Mouse (Mus musculus) forebrain, embryonic 16.5 days (tissue): ENCODE results near the gene Cdkl3. TPM values are rescaled to one million over a fixed set of nuclear protein-coding genes. Genes with fewer than 3 reads are reported as not detected.

ENCODE experiments used
- ATAC-seq: fragments of 200-750 bp; cut with Nextera tagmentation; 2 replicates; pipeline ENCODE4 v1.8.0; 2017; ENCODE audit warnings: mild to moderate bottlenecking, moderate library complexity
- H3K27ac ChIP-seq: fragments of 300-500 bp; sonication (generic); 2 replicates; pipeline ENCODE4 v1.5.1; 2014; ENCODE audit warnings: low read length, control low read depth
- H3K27me3 ChIP-seq: fragments of 300-500 bp; sonication (generic); replicated peaks from 2 replicates; pipeline ENCODE4 v1.6.1; 2014; ENCODE audit warnings: low read length; ENCODE audit not compliant: control insufficient read depth, insufficient read depth
- H3K36me3 ChIP-seq: fragments of 300-500 bp; sonication (generic); 2 replicates; pipeline ENCODE4 v1.6.1; 2014; ENCODE audit not compliant: control insufficient read depth, insufficient read depth
- H3K4me1 ChIP-seq: fragments of 300-500 bp; sonication (generic); replicated peaks from 2 replicates; pipeline ENCODE4 v1.6.1; 2014; ENCODE audit warnings: low read length; ENCODE audit not compliant: control insufficient read depth, insufficient read depth
- H3K4me2 ChIP-seq: fragments of 300-500 bp; sonication (generic); 2 replicates; pipeline ENCODE4 v1.6.1; 2014; ENCODE audit warnings: mild to moderate bottlenecking, low read length, control low read depth
- H3K4me3 ChIP-seq: fragments of 300-500 bp; sonication (generic); replicated peaks from 2 replicates; pipeline ENCODE4 v1.5.1; 2014; ENCODE audit warnings: mild to moderate bottlenecking, low read length, control low read depth
- H3K9ac ChIP-seq: fragments of 300-500 bp; sonication (generic); replicated peaks from 2 replicates; pipeline ENCODE4 v1.6.1; 2014; ENCODE audit warnings: low read depth, low read length, control low read depth
- H3K9me3 ChIP-seq: fragments of 300-500 bp; sonication (generic); 2 replicates; pipeline ENCODE4 v1.6.1; 2016; ENCODE audit warnings: low read length; ENCODE audit not compliant: control insufficient read depth
- WGBS: fragments of 180-500 bp; shearing (Covaris S2); extraction: QIAGEN DNeasy Blood & Tissue Kit; methylation state at CpG from one replicate; pipeline ENCODE4 v1.1.7; 2014; 5-methylcytosine and 5-hydroxymethylcytosine counted together
- polyA plus RNA-seq: library from polyadenylated mRNA; unstranded; fragments of >200 nt; fragmentation: Nextera tagmentation; extraction: Ambion mirVana; gene quantifications from 2 replicates; pipeline ENCODE4 v1.2.1, GENCODE M21; 2015

Cdkl3 gene
- polyA plus RNA-seq, 1 experiment from 2014 or later, result 27.1 TPM

DNA sequence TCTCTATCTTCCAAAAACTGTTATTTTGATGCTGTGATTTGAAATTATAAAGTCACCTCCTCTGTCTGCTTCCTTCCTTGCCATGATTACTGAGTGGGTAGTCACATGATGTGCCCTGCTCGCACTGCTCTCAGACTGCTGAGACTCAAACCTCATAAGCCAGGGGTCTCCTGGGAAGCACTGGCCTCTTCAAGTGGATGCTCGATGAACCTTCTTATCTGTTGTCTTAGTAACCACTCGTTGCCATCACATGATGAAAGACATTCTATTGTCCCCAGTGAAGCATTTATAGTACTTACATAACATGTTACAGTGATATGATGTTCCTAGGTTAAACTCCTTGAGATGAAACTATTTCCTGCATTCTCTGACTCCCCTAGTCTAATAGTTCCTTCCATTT, 33.6 kb downstream of the Cdkl3 start:
- H3K4me2 ChIP-seq, result no peak overlapping the region
- H3K9ac ChIP-seq, result no peak overlapping the region
- H3K27me3 ChIP-seq, result no peaks in the 10 kb centered on the region
- H3K9me3 ChIP-seq, result no peaks in the 10 kb centered on the region
- H3K27ac ChIP-seq, result no peak overlapping the region
- H3K4me1 ChIP-seq, result no peaks in the 10 kb centered on the region
- H3K4me3 ChIP-seq, result no peak overlapping the region
- no peaks in the 10 kb centered on the region for H3K36me3 ChIP-seq
- 65% methylated on average over 3 of the region's 3 CpGs for WGBS
- no peak for ATAC-seq

DNA sequence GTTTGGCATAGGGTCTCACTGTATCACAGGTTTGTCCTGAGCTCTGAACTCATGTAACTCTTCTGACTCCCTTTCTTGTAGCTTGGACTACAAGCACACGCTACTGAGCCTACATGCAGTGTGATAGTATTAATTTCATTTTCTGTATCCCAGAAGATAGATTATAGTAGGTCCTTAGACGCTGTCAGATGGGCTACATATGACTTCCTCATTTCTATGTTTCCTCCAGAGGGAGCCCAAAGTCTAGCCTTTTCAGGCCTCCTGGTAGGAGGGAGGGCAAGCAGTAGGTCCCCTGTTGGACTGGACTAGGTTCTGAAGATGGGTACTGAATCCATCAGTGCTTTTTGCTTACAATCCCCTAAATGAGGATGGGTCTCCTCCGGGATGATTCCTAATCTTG, 39.2 kb downstream of the Cdkl3 start:
- 87% methylated on average over 3 of the region's 3 CpGs for WGBS
- no peak overlapping the region for H3K9ac ChIP-seq
- no peaks in the 10 kb centered on the region for H3K4me1 ChIP-seq
- H3K9me3 ChIP-seq, result no peaks in the 10 kb centered on the region
- H3K4me2 ChIP-seq, result no peak overlapping the region
- no peak overlapping the region for H3K27ac ChIP-seq
- no peaks in the 10 kb centered on the region for H3K27me3 ChIP-seq
- ATAC-seq, result no peak
- H3K4me3 ChIP-seq, result no peak overlapping the region
- no peaks in the 10 kb centered on the region for H3K36me3 ChIP-seq

DNA sequence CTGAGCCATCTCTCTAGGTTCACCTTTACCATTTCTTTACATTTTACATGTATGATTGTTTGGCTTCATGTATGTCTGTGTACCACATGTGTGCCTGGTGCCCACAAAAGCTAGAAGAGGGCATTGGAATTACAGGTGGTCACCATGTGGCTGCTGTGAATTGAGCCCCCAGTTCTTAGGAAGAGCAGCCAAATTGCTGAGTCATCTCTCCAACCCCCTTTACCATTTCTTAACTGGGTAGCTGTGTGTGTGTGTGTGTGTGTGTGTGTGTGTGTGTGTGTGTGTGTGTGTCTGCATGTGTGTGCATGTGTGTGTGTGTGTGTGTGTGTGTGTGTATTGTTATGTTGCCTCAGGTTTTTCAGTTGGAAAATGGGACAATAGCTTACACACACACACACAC, 40.1 kb downstream of the Cdkl3 start:
- Histone ChIP-seq H3K27me3 (no peaks in the 10 kb centered on the region), H3K4me1 (no peaks in the 10 kb centered on the region), H3K4me2 (no peak overlapping the region), H3K9me3 (no peaks in the 10 kb centered on the region), H3K36me3 (no peaks in the 10 kb centered on the region), H3K4me3 (no peak overlapping the region), H3K27ac (no peak overlapping the region), H3K9ac (no peak overlapping the region)
- no peak for ATAC-seq

DNA sequence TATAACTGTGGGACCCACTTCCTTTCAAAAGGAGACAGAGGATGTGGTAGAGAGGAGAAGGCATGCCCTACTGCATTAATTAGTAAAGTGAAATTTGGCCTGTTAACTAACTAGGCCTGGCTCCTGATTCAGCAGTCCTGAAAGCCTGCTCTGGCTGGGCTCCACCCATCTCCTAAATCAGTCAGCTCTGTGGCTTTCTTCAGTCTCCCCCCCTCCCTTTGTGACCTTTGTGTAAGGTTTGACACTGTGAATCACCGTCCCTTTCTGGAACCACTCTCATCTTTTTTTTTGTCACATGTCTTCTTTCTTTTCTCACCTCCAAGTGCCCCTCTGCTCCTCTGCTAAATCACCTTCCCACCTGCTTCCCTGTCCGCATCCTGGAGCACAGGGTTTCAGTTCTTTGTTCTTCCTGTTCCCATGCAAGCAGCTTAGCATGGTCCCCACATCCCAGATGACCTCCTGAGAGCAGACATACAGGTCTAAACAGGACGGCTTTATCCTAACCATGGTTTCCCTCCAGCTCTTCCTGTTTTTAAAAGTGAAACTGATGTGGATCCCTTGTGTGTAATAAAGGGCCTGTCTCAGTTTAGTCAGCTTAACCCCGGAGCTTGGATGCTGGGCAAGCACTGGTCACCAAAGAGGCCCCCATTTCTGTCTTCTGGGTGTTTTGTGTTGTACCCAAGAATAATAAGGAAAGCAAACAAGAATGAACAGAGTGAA, 42.6 kb downstream of the Cdkl3 start:
- Histone ChIP-seq H3K27ac (no peak overlapping the region), H3K4me1 (no peaks in the 10 kb centered on the region), H3K9me3 (no peaks in the 10 kb centered on the region), H3K27me3 (no peaks in the 10 kb centered on the region), H3K4me3 (no peak overlapping the region), H3K36me3 (no peaks in the 10 kb centered on the region), H3K4me2 (no peak overlapping the region), H3K9ac (no peak overlapping the region)
- WGBS, result 45% methylated on average over 4 of the region's 4 CpGs
- no peak for ATAC-seq

DNA sequence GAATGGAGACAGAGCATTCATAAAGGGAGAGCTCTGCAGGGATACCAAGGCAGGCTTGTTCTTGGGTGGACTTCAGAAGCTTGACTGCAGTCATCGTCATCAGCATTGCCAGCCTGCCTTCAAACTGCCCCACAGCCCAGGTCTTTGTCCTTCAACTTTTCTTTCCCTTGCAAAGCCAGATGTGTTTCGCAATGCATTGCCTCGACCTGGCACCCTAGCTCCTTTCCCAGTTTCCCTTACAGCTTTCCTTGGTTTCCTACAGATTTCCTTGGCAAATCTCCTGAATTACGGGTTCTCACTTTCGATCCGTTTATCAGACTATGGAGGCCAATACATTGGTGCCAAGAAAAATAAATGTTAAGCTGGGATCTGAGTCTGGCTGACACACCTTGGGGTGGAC, 49.4 kb downstream of the Cdkl3 start:
- H3K36me3 ChIP-seq, result no peaks in the 10 kb centered on the region
- H3K27me3 ChIP-seq, result no peaks in the 10 kb centered on the region
- no peaks in the 10 kb centered on the region for H3K4me1 ChIP-seq
- no peak overlapping the region for H3K4me2 ChIP-seq
- no peak overlapping the region for H3K9ac ChIP-seq
- H3K27ac ChIP-seq, result no peak overlapping the region
- no peak for ATAC-seq
- no peaks in the 10 kb centered on the region for H3K9me3 ChIP-seq
- WGBS, result 81% methylated on average over 6 of the region's 6 CpGs
- no peak overlapping the region for H3K4me3 ChIP-seq

DNA sequence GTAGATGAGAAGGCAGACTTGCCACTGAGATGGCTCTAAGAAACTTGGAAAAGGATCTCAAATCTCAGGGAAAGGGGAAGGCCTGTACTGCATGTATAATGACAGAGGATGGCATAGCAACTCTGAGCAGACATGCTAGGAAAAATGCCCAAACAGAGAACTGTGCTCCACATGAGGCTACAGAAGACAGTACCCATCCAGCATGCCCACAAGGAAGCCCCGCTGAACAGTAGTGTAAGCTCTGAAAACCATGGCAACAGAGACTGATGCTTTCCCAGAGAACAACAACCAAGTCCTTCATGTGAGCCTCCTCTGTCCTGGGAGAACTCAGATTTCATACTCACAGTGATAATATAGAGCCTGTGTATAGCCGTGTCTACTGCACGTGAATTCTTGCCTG, 50.7 kb downstream of the Cdkl3 start:
- no peaks in the 10 kb centered on the region for H3K36me3 ChIP-seq
- no peak overlapping the region for H3K4me2 ChIP-seq
- H3K4me1 ChIP-seq, result no peaks in the 10 kb centered on the region
- no peaks in the 10 kb centered on the region for H3K27me3 ChIP-seq
- WGBS, result 86% methylated on average over 3 of the region's 3 CpGs
- H3K9ac ChIP-seq, result no peak overlapping the region
- no peak overlapping the region for H3K4me3 ChIP-seq
- no peak overlapping the region for H3K27ac ChIP-seq
- no peaks in the 10 kb centered on the region for H3K9me3 ChIP-seq
- ATAC-seq, result no peak

DNA sequence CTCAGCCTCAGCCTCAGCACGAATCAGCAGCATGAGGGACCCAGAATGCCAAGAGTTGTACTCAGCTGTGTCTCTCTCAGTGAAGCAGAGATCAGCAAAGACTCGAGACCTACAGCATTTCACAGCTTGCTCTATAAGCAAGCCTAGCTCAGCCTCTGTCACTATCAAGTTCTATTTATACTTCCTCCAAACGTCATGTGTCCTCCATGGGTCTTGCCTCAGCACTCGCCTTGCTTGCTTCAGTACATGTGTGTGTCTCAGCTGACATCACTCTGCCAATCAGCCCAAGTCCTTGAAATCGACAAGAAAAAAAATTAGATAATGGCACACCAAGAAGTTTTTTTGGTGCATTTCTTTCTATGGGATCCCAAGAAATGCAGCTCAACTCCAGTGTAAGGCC, 52.2 kb downstream of the Cdkl3 start:
- Histone ChIP-seq H3K4me2 (no peak overlapping the region), H3K36me3 (no peaks in the 10 kb centered on the region), H3K4me3 (no peak overlapping the region), H3K4me1 (no peaks in the 10 kb centered on the region), H3K27ac (no peak overlapping the region), H3K27me3 (no peaks in the 10 kb centered on the region), H3K9me3 (no peaks in the 10 kb centered on the region), H3K9ac (no peak overlapping the region)
- 90% methylated on average over 5 of the region's 5 CpGs for WGBS
- no peak for ATAC-seq

DNA sequence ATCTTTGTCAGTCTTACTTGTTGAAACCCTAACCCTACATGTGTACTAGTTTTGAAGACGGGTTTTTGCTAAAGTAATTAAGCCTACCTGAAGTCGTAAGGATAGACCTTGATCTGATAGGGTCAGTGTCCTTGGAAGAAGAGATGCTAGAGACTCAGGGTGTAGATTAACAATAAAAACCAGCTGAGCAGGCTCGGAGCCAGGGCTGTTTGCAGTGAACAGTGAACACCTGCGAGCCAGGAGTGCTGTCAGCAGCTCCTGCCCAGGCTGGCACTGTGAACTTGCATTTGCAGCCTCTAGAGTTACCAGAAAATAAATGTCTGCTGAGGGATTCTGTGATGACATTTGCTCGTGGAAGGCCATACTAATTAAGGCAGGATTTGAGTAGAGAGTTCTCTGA, 55.0 kb downstream of the Cdkl3 start:
- 75% methylated on average over 5 of the region's 5 CpGs for WGBS
- Histone ChIP-seq H3K27me3 (no peaks in the 10 kb centered on the region), H3K27ac (no peak overlapping the region)

DNA sequence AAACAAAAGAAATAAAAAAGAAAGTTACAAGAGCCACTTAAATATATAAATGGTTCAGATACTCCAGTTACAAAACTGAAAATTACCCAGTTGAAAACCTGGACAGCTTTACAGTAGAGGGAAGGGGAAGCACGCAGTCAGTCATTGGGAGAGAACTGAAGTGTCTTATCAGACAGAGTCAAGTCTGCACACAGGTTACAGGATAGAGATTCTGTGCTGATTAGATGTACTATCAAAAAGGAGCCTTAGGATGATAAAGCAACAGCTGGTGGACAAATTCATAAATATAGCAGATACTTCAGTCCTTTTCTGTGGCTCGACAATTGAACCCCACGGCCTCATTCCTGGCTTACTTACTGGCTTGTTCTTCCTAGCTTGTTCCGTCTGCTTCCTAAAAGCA, 56.3 kb downstream of the Cdkl3 start:
- Histone ChIP-seq H3K4me3 (no peak overlapping the region), H3K4me2 (no peak overlapping the region), H3K9ac (no peak overlapping the region), H3K27me3 (no peaks in the 10 kb centered on the region), H3K27ac (no peak overlapping the region), H3K4me1 (no peaks in the 10 kb centered on the region), H3K9me3 (no peaks in the 10 kb centered on the region), H3K36me3 (no peaks in the 10 kb centered on the region)
- WGBS, result 94% methylated on average over 4 of the region's 4 CpGs
- ATAC-seq, result no peak

More for the DNA sequence above, 55.0 kb downstream of the Cdkl3 start:
- no peak for ATAC-seq
- Histone ChIP-seq H3K36me3 (no peaks in the 10 kb centered on the region), H3K9ac (no peak overlapping the region), H3K4me3 (no peak overlapping the region), H3K9me3 (no peaks in the 10 kb centered on the region), H3K4me1 (no peaks in the 10 kb centered on the region), H3K4me2 (no peak overlapping the region)

DNA sequence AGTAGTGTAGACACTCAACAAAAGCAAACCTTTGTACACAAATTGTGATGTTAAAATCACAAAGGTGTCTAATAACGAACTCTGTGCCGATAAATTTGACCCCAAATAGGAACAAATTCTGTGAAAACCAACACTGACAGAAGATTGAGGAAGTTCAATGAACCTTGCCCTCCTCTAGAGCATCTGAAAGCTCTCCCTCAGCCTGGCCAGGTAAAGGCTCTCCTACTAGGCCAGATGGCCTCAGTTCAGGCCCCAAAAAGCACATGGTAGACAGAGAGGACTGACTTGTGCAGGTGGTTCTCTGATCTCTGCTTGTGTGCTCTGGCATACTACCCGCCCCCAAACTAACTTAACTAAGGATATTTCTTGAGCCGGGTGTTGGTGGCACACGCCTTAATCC, 58.4 kb downstream of the Cdkl3 start:
- H3K4me2 ChIP-seq, result no peak overlapping the region
- no peak overlapping the region for H3K27ac ChIP-seq
- no peaks in the 10 kb centered on the region for H3K4me1 ChIP-seq
- WGBS, result 91% methylated on average over 5 of the region's 5 CpGs
- H3K9ac ChIP-seq, result no peak overlapping the region
- no peak for ATAC-seq
- H3K9me3 ChIP-seq, result no peaks in the 10 kb centered on the region
- no peaks in the 10 kb centered on the region for H3K27me3 ChIP-seq
- no peaks in the 10 kb centered on the region for H3K36me3 ChIP-seq
- H3K4me3 ChIP-seq, result no peak overlapping the region
